Mouse (Mus musculus): ENCODE measurements at regions not wholly inside any gene's neighbourhood (a gene's known extent, or its start where the extent isn't known, plus 50 kb on each side); places are given as distances from the start of the nearest gene placed in this dataset.

- DNase-seq (ENCODE audit: low spot score): peak; percentile 46
Observed at GRCm38 (mm10) chr13:102352073-102352854, 341.1 kb upstream of the Cd180 start.

DNA sequence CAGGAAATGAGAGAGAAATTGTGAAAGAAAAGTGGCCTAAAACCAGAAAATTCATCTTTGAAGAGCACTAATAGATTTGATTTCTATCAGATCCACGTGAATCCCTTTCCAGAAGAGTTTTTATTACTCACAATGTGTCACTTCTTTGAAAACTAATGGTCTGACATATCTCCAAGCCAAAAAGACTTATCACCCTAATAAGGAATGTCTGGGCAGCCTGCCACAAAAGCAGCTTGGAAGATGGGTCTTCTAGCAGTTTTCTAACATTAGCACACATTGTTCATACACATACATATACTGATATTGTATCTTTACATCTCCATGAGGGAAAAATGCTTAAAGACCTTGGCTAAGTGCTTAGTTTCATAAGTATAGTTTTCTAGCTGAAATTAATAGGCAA is 337.8 kb upstream of the Cd180 start:
- DNase-seq (ENCODE audit: low spot score): peak; percentile 52

GRCm38 (mm10) chr13:102372451-102373082 is 320.8 kb upstream of the Cd180 start:
- DNase-seq (ENCODE audit: low spot score): no peak

GRCm38 (mm10) chr13:102380667-102381066 is 312.7 kb upstream of the Cd180 start:
- DNase-seq (ENCODE audit: low spot score): no peak

DNA sequence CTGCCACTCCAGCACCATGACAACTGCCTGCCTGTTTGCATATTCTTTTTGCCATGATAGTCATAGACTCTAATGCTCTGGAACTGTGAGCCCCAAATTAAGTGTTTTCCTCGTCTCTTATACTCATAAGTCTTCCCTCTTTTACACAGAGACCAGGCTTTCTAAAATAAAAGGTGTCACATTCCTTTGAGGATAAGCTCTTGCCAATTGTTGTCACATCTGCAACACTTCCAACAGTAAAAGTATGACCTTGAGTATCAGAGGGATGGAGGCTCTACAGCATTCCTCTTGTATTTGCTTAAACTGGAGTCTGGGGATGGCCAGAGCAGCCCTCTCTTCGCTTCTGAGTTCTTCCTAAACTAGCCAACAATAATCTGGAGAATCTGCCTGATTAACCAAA is 301.4 kb upstream of the Cd180 start:
- peak; percentile 13 for DNase-seq (ENCODE audit: low spot score)

GRCm38 (mm10) chr13:102392868-102393661 is 300.3 kb upstream of the Cd180 start:
- no peak for DNase-seq (ENCODE audit: low spot score)

GRCm38 (mm10) chr13:102393662-102393970 is 299.7 kb upstream of the Cd180 start:
- DNase-seq (ENCODE audit: low spot score): no peak

DNA sequence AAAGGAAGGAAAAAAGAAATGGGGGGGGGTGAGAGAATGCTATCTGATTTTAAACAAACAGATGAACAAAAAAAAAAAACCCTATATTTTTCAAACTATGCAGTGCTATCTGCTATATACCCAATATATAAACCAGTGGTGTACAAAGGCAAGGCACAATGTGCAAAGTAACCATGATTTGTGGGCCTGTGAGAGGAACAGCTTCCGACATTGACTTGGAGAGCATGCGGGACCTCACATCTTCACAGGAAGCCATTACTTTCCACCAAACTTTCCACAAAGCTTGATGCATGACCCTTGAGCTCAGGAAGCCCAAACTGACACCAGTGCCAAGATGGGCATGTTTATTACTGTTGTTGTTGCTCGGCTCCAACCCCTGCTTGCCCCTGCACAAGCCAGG is 299.3 kb upstream of the Cd180 start:
- no peak for DNase-seq (ENCODE audit: low spot score)

DNA sequence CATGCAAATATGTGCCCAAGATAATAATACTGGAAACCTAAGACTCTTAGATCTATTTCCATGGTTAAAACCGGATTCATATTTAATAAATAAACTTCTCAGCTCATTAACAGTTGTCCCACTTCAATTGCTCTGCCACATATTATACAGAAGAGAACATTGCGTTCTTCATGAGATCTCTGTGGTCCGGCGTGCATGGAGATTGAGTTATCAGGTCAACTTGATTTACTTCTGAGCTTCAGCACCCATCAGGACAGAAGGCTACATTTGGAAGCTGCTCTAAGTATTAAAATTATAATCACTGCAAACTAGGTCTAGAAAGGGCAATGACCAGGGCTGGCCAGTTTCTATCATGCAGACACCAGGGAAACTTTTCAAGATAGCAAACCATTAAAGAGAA is 295.9 kb upstream of the Cd180 start:
- DNase-seq (ENCODE audit: low spot score): no peak

DNA sequence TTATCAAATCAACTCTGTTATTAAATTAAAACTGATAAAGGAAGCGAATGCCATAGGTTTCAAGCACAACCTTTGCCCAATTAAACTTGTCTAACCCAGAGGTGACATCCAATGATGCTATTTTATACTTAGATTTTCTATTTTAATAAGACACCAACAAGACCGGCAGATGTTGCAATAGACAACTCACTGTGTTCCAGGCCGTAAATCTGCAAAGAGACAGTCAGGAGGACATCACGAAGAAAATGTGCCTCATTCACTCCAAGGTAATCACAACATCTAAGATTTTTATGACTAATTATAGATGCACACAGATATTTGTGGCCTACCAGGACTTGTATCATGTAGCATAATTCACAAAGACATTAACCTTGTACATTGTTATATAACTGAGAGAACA is 281.5 kb upstream of the Cd180 start:
- no peak for DNase-seq (ENCODE audit: low spot score)

GRCm38 (mm10) chr13:102434372-102434954 is 258.9 kb upstream of the Cd180 start:
- DNase-seq (ENCODE audit: low spot score): no peak

DNA sequence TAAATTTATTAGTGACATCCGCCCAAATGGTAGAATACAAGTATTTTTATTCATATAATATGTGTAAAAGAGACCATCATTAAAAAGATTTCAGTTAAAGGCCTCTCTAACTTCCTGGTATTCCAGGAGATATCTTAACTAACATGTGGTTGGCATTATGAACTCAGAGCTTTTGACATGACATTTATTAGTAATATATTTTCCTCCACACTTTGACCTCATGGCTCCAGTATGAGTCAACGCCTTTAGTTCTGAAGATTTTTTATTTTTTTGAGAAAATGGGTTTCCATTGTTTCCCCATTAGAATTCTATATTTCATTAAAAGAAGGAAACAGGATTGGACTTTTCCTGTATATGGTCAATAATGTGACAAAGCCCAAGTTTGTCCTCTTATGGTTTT is 250.7 kb upstream of the Cd180 start:
- no peak for DNase-seq (ENCODE audit: low spot score)

DNA sequence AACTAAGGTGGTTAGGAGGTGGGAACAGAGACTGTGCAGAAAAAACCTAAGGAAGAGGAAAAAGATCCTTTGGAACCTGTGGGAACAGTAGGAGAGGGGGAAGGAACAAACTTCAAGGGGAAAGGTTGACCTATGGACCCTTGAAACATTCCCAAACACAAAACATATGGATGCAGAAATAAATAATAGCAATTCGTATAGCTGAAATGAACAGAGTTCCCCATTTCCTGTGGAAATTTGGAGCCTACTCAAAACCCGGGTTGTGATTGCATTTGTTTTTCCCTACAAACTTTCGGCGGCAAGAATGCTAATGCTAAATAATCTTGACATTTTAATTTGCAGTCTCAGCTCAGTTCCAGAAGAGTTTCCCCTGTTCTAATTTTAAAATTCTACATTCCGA is 246.0 kb upstream of the Cd180 start:
- no peak for DNase-seq (ENCODE audit: low spot score)

DNA sequence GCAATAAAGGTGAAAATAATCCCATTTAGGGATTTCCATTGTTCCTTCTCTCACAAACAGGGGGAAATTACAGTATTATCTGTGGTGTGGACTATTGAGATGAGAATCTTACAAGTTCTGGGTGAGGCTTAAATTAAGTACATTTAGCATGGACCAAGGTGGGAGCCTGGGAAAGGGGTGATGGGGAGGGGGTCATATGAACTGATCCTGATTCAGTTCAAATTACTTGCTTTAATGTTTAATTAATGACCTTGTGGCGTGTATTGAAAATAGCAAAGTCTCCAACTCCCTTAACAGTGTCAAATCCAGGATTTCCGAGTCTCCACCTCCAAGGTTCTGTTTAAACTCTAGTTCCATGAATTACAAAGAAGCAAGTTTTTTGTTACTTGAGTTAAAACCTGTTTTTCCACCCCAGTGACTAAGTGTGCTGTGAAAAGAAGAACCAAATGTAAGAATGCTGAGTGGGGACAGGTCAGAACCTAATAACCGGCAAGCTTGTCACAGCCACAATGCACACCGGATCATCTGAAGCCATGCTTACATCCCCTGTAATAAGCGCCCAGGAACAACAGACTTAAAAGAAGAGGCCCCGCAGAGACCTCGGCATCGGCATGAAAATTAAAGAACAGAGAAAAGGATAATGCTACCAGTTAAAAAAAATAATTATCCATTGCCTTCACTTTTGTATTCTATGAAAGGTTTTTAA is 243.8 kb upstream of the Cd180 start:
- no peak for DNase-seq (ENCODE audit: low spot score)

DNA sequence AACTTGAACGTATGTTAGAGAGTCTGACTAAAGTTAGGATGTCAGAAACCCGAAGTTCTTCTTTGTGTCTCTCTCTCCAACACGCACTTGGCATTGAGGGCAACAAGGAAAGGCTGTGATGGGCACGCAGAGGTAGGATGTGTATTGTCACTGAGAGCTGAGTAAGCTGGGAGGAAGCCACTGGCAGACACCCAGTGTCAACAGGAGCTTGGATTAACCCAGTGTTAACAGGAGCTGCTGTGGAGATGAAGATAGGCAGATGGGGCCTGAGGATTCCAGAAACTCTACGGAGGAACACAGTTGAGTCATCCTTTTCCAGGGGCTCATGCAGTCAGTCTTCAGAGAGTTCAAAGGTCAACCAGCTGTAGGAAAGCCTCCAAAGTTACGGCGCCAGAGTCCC is 242.2 kb upstream of the Cd180 start:
- DNase-seq (ENCODE audit: low spot score): no peak

DNA sequence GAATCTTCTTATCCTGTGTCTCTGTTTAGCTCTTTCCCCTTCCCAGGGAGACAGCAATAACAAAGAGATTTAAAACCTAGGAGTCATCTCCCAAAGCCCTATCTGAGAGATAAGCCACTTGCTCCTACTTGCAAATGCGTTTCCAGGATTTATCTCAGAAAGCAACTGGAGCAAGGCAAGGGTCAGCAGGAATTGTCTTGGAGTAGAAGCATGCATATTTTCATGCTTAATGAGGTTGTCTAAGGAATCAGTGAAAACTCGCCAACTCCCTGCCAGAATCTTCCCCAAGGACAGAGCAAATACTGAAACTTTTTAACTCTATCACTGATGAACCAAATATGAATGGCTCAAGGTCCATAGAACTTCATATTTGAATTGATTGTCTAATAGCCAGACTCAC is 234.6 kb upstream of the Cd180 start:
- no peak for DNase-seq (ENCODE audit: low spot score)

DNA sequence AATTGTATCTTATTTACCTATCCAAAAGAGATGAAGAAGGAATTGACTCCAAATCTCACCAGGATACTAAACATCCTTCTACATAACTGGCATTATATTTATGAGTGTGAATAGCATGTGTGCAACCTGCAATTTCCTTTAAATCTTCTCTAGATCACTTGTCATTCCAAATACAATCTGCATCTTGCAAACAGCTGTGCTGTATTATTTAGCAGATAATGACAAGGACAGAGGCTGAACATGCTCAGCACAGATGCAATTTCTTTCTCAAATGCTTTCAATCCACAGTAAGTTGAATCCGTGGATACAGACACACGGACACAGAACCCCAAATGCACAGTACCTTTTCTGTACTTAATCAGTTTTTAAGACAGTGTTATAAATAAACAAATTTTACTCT is 229.4 kb upstream of the Cd180 start:
- DNase-seq (ENCODE audit: low spot score): no peak

DNA sequence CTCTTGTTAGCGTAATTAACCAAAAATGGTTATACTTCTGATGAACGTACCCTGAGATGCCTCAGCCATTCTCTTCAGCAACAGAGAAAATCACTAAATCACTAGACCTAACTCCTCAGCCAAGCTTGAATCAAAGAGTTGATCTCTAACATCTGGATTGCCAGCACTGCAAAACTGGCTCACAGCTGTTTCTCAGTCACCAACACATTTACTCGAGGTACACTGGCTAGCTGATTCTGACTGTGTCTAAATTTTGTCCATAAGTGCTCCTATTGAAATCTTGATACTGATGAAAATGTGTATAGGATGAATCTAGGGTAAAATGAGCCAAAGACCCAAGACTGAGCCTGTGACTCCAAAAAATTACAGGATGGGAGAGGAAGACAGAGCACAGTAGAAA is 211.5 kb upstream of the Cd180 start:
- DNase-seq (ENCODE audit: low spot score): no peak

DNA sequence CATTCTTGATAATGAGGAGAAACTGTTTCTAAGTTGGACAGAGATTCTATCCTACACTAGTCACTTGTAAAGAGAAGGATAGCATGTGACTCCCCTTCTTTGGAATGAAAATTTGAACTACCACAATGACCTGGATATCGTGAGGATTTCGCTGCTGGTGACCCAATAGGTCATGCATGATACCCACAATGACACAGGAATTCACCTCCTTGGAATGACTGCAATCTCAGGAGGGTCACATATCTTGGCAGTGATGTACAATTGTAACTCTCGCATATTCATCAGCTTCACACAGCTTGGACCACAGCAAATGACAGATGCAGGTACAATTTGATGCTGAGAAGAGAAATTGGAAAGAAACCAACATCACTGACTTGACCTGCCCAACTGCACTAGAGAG is 210.9 kb upstream of the Cd180 start:
- no peak for DNase-seq (ENCODE audit: low spot score)

- no peak for DNase-seq (ENCODE audit: low spot score)
Observed at GRCm38 (mm10) chr13:102487416-102488097, 205.8 kb upstream of the Cd180 start.

DNA sequence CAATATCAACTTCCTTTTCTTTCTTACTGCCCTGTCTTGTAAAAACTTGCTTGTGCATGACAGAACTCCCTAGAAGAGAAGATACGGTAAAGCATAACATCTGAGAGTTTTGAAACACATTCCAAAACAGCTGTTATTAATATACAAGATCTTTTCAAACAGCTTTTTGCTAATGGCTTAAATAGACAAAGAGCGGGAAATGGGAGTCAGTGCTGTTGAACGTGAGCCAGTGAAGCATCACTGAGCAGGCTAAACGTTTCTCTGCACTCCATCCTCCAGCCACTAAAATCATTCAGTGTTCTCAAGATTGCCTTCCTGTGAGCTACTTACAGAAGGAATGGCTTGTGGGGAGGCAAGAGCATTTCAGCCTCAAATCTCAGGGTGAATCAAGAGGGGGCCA is 202.0 kb upstream of the Cd180 start:
- no peak for DNase-seq (ENCODE audit: low spot score)

All from heart, adult 8-10 months (tissue).